22 mouse cellular contexts compared by ENCODE assay signal in genomic region chr7:112278648-112279047, GRCm38 (mm10). TPM values are rescaled to one million over a fixed set of nuclear protein-coding genes. Genes with fewer than 3 reads are reported as not detected.
A peak's percentile ranks its signal among the peaks of the same experiment; 100 is the strongest.
DNase-seq lines count a peak whose midpoint lies in the region; TF ChIP-seq lines count a peak whose summit lies in the region.
"Had no signal": no experiment of that assay in that cellular context is flagged by ENCODE, and none has a peak within 500 bp of the region (broad histone marks: within the 10 kb centered on the region; RNA-seq: fewer than 3 reads in every experiment).

No protein-coding gene starts in this region.

- peaks cover 89% of the 10 kb centered on the region for H3K4me1 ChIP-seq in heart, embryonic 10.5 days
- H3K4me1 ChIP-seq in kidney, adult 2 months (ENCODE audit: control insufficient read depth, insufficient read depth, low read length) = peaks cover 5% of the 10 kb centered on the region; the same call in 1 of the 2 replicates
- peaks cover 28% of the 10 kb centered on the region; the same call in 1 of the 2 replicates for H3K4me1 ChIP-seq in brown adipose tissue, adult 24 weeks (ENCODE audit: control insufficient read depth, insufficient read depth, insufficient read length, low read length)

- TF ChIP-seq POLR2A in kidney, adult 2 months (IDR thresholded peaks at IDR 0.05; ENCODE audit: low read depth, low read length) = no peak

- 43% methylated on average over 4 of the region's 4 CpGs for WGBS in heart, embryonic 10.5 days
- 64% methylated on average over 4 of the region's 4 CpGs for WGBS in kidney, adult 2 months

- H3K4me3 ChIP-seq in heart, embryonic 10.5 days = no peak overlapping the region
- no peak overlapping the region for H3K4me3 ChIP-seq in kidney, adult 2 months (ENCODE audit: insufficient read depth, low read depth, low read length)
- no peak overlapping the region for H3K4me3 ChIP-seq in brown adipose tissue, adult 24 weeks (ENCODE audit: insufficient read depth, low read depth, low read length)
- H3K4me3 ChIP-seq: embryonic facial prominence, embryonic 15.5 days; forebrain, embryonic 13.5 days; hindbrain, embryonic 10.5 days; limb, embryonic 10.5 days; midbrain, embryonic 12.5 days; stomach, embryonic 15.5 days had no signal

- no peaks in the 10 kb centered on the region for H3K27me3 ChIP-seq in heart, embryonic 10.5 days (ENCODE audit: insufficient read depth, poor library complexity, severe bottlenecking)
- no peaks in the 10 kb centered on the region for H3K27me3 ChIP-seq in kidney, adult 2 months (replicated peaks; ENCODE audit: control insufficient read depth, insufficient read depth, low read length)
- H3K27me3 ChIP-seq: embryonic facial prominence, embryonic 15.5 days; forebrain, embryonic 13.5 days; midbrain, embryonic 12.5 days; stomach, embryonic 15.5 days had no signal

- no peaks in the 10 kb centered on the region for H3K9me3 ChIP-seq in heart, embryonic 10.5 days
- H3K9me3 ChIP-seq: embryonic facial prominence, embryonic 15.5 days; forebrain, embryonic 13.5 days; hindbrain, embryonic 10.5 days; limb, embryonic 10.5 days; midbrain, embryonic 12.5 days; stomach, embryonic 15.5 days had no signal

- H3K27ac ChIP-seq in heart, embryonic 10.5 days = peak overlapping the region; percentile 83
- H3K27ac ChIP-seq in kidney, adult 2 months (ENCODE audit: insufficient read depth, low read depth, low read length) = peak overlapping the region; percentile 14; the same call in 1 of the 2 replicates
- peak overlapping the region; percentile 43 for H3K27ac ChIP-seq in brown adipose tissue, adult 24 weeks (replicated peaks; ENCODE audit: low read depth, low read length)
- H3K27ac ChIP-seq: embryonic facial prominence, embryonic 15.5 days; forebrain, embryonic 13.5 days; hindbrain, embryonic 10.5 days; limb, embryonic 10.5 days; liver, embryonic 14.5 days; macrophage; midbrain, embryonic 12.5 days; stomach, embryonic 15.5 days had no signal

- peaks cover 46% of the 10 kb centered on the region; the same call in 1 of the 2 replicates for H3K36me3 ChIP-seq in heart, embryonic 10.5 days
- no peaks in the 10 kb centered on the region for H3K36me3 ChIP-seq in kidney, adult 2 months (ENCODE audit: control insufficient read depth, insufficient read depth, low read length)
- H3K36me3 ChIP-seq: embryonic facial prominence, embryonic 15.5 days; G1E; hindbrain, embryonic 10.5 days; limb, embryonic 10.5 days; midbrain, embryonic 12.5 days; stomach, embryonic 15.5 days had no signal

- TF ChIP-seq CTCF in kidney, adult 2 months (conservative IDR thresholded peaks at IDR 0.05; ENCODE audit: insufficient read depth, insufficient read length, low read depth, low read length) = no peak

- no peak for DNase-seq in heart, embryonic 10.5 days (ENCODE audit: low spot score)
- no peak for DNase-seq in heart, adult 9 months (ENCODE audit: low spot score in 2 of 2)
- no peak for DNase-seq in kidney, adult 2 months
- DNase-seq in kidney, adult 18-20 months = no peak
- peak; percentile 44 for DNase-seq in 3134 (ENCODE audit: extremely low read depth, insufficient read length, low spot score)
- DNase-seq in frontal cortex, postnatal 36 days (ENCODE audit: low spot score in 2 of 2) = no peak
- DNase-seq in frontal cortex, postnatal 14 days (ENCODE audit: low spot score in 2 of 2) = no peak
- DNase-seq: adrenal gland, adult 8-10 months; cerebellum, adult 9-10 months; right cerebral cortex, adult 18-20 months; spleen, adult 18-20 months; thymus, postnatal 14 days had no signal

RNA-seq across cellular contexts. Expression of gene Mical2, which starts 53.0 kb away (rescaled TPM):
- polyA plus RNA-seq in heart, embryonic 10.5 days (2016; fragmentation: Nextera tagmentation; extraction: Ambion mirVana) = 77.8 and 153 TPM in 2 replicates
- 6.6 and 7.3 TPM in 2 replicates for polyA plus RNA-seq in kidney, adult 2 months (2012; rRNA removed)
- 11.3 and 18.7 TPM in 2 replicates for polyA plus RNA-seq in brown adipose tissue, adult 24 weeks (2012; ENCODE audit: insufficient read depth, insufficient read length, missing spikeins)
- polyA plus RNA-seq: G1E had no signal

Comparison
In these comparisons a context has a peak if more than half of its experiments do, and no peak if none do; other contexts are left out.
1. H3K27ac ChIP-seq: peak in every context shown above with its lines; median percentile 83 in heart, embryonic 10.5 days; 43 in brown adipose tissue, adult 24 weeks; 14 in kidney, adult 2 months.